Mouse (Mus musculus) spleen, adult 2 months (tissue): ENCODE data around the gene Zfp853.

ENCODE experiments used
- CTCF ChIP-seq: fragments of 200-500 bp; IDR thresholded peaks from 2 replicates; pipeline ENCODE4 v1.5.1; 2011; ENCODE audit warnings: mild to moderate bottlenecking, inconsistent platforms; ENCODE audit not compliant: insufficient read depth, insufficient read length, insufficient replicate concordance; ENCODE audit errors: extremely low read depth
- POLR2A ChIP-seq: fragments of 200-500 bp; IDR thresholded peaks from 2 replicates; pipeline ENCODE4 v1.6.1; 2011; ENCODE audit warnings: low read depth, low read length, inconsistent platforms

GRCm38 (mm10) chr5:143255802-143256201 lies 37.6 kb downstream of the Zfp853 start:
- TF ChIP-seq CTCF (no peak), POLR2A (no peak)
